8 mouse cellular contexts compared by ENCODE assay signal in genomic region chr4:62780837-62781236, GRCm38 (mm10).
DNase-seq lines count a peak whose midpoint lies in the region; ATAC-seq and TF ChIP-seq lines count a peak whose summit lies in the region.

No protein-coding gene starts in this region.

- TF ChIP-seq POLR2A in limb, embryonic 14.5 days (IDR thresholded peaks at IDR 0.05; ENCODE audit: borderline replicate concordance, extremely low read depth, insufficient read depth, insufficient read length): no peak

- TF ChIP-seq CTCF in layer of hippocampus, adult 2 months (conservative IDR thresholded peaks at IDR 0.05): no peak

- no peak for ATAC-seq in limb, embryonic 14.5 days (ENCODE audit: low FRiP score, low read depth)
- peak; percentile 14; the same call in 1 of the 2 replicates for ATAC-seq in stomach, embryonic 15.5 days (ENCODE audit: insufficient read depth, low FRiP score, low read depth)

- H3K36me3 ChIP-seq in forebrain, embryonic 10.5 days (replicated peaks): no peaks in the 10 kb centered on the region
- no peaks in the 10 kb centered on the region for H3K36me3 ChIP-seq in limb, embryonic 14.5 days (ENCODE audit: control insufficient read depth, insufficient read depth, low read length)
- H3K36me3 ChIP-seq in stomach, embryonic 15.5 days: no peaks in the 10 kb centered on the region

- H3K9ac ChIP-seq in limb, embryonic 14.5 days (ENCODE audit: low read depth, low read length, severe bottlenecking): peak overlapping the region; percentile 45
- H3K9ac ChIP-seq in stomach, embryonic 15.5 days: no peak overlapping the region

- H3K4me2 ChIP-seq in limb, embryonic 14.5 days (replicated peaks; ENCODE audit: low read depth, low read length, severe bottlenecking): peak overlapping the region; percentile 69
- H3K4me2 ChIP-seq in stomach, embryonic 15.5 days: peak overlapping the region; percentile 61

- 51% methylated on average over 11 of the region's 11 CpGs for WGBS in forebrain, embryonic 10.5 days
- 41% methylated on average over 10 of the region's 11 CpGs for WGBS in limb, embryonic 14.5 days
- 42% methylated on average over 10 of the region's 11 CpGs for WGBS in stomach, embryonic 15.5 days

- peaks cover 13% of the 10 kb centered on the region for H3K4me1 ChIP-seq in forebrain, embryonic 10.5 days
- peaks cover 8% of the 10 kb centered on the region; the same call in 1 of the 2 replicates for H3K4me1 ChIP-seq in limb, embryonic 14.5 days (ENCODE audit: control insufficient read depth, insufficient read depth, low read length)
- H3K4me1 ChIP-seq in stomach, embryonic 15.5 days: peaks cover 2% of the 10 kb centered on the region; the same call in 1 of the 2 replicates

- no peak for DNase-seq in layer of hippocampus, adult 2 months (ENCODE audit: low spot score in 2 of 2)
- DNase-seq in layer of hippocampus, adult 18-20 months (ENCODE audit: low spot score in 2 of 2): no peak
- no peak for DNase-seq in forebrain, embryonic 10.5 days (ENCODE audit: extremely low spot score, low spot score)
- DNase-seq in limb, embryonic 14.5 days (ENCODE audit: low spot score): no peak
- DNase-seq in adrenal gland, adult (ENCODE audit: inconsistent age in 2 of 2, low spot score in 1 of 2): no peak
- no peak for DNase-seq in layer of hippocampus, postnatal 25 days (ENCODE audit: extremely low spot score in 1 of 2, low spot score in 1 of 2)
- no peak for DNase-seq in ovary, adult 18-20 months (ENCODE audit: low spot score)

- peaks cover 22% of the 10 kb centered on the region for H3K27me3 ChIP-seq in forebrain, embryonic 10.5 days (ENCODE audit: poor library complexity, severe bottlenecking)
- H3K27me3 ChIP-seq in limb, embryonic 14.5 days (ENCODE audit: control insufficient read depth, insufficient read depth, low read length): no peaks in the 10 kb centered on the region
- H3K27me3 ChIP-seq in stomach, embryonic 15.5 days (replicated peaks): no peaks in the 10 kb centered on the region

- no peaks in the 10 kb centered on the region for H3K9me3 ChIP-seq in forebrain, embryonic 10.5 days
- no peaks in the 10 kb centered on the region for H3K9me3 ChIP-seq in limb, embryonic 14.5 days (ENCODE audit: control insufficient read depth, low read length)
- no peaks in the 10 kb centered on the region for H3K9me3 ChIP-seq in stomach, embryonic 15.5 days

- H3K27ac ChIP-seq in layer of hippocampus, adult 2 months: no peak overlapping the region
- 0 out of 2 replicates have a peak overlapping the region, but pooled peaks have one; percentile 40 for H3K27ac ChIP-seq in forebrain, embryonic 10.5 days
- no peak overlapping the region for H3K27ac ChIP-seq in limb, embryonic 14.5 days (replicated peaks; ENCODE audit: low read depth, low read length)
- no peak overlapping the region for H3K27ac ChIP-seq in stomach, embryonic 15.5 days

- H3K4me3 ChIP-seq in layer of hippocampus, adult 2 months: peak overlapping the region; percentile 45
- peak overlapping the region; percentile 54 for H3K4me3 ChIP-seq in forebrain, embryonic 10.5 days
- H3K4me3 ChIP-seq in limb, embryonic 14.5 days (replicated peaks; ENCODE audit: low read length): peak overlapping the region; percentile 40
- H3K4me3 ChIP-seq in stomach, embryonic 15.5 days (replicated peaks): peak overlapping the region; percentile 40
